ENCODE assay signal across 8 mouse cellular contexts in genomic region chr6:72439355-72440185, GRCm38 (mm10). TPM values are rescaled to one million over a fixed set of nuclear protein-coding genes. Genes with fewer than 3 reads are reported as not detected.
DNase-seq lines count a peak whose midpoint lies in the region; ATAC-seq lines count a peak whose summit lies in the region.

TSS of gene Mat2a (minus strand) at chr6:72439558.

- H3K36me3 ChIP-seq in hindbrain, embryonic 10.5 days: peaks cover 36% of the 10 kb centered on the region

- H3K27me3 ChIP-seq in hindbrain, embryonic 10.5 days (ENCODE audit: insufficient read depth, poor library complexity, severe bottlenecking): no peaks in the 10 kb centered on the region

- under 1% methylated on average over 77 of the region's 77 CpGs for WGBS in hindbrain, embryonic 10.5 days

- peak within 1 kb of the TSS; percentile 99 for H3K27ac ChIP-seq in hindbrain, embryonic 10.5 days

- H3K9me3 ChIP-seq in hindbrain, embryonic 10.5 days: no peaks in the 10 kb centered on the region

- peaks cover 33% of the 10 kb centered on the region for H3K4me1 ChIP-seq in hindbrain, embryonic 10.5 days (replicated peaks)

- peak within 1 kb of the TSS; percentile 97 for H3K4me3 ChIP-seq in hindbrain, embryonic 10.5 days

- peak; percentile 94 for DNase-seq in MN1 (ENCODE audit: low spot score)
- DNase-seq in cerebellum, adult 9-10 months: peak; percentile 96
- DNase-seq in hindbrain, embryonic 10.5 days (ENCODE audit: low spot score): peak; percentile 94
- DNase-seq in layer of hippocampus, postnatal 10 days (ENCODE audit: low spot score in 2 of 2): peak; percentile 96 to 98
- DNase-seq in lung, postnatal 10 days: peak; percentile 95
- DNase-seq in ovary, postnatal 36 days (ENCODE audit: low spot score): peak; percentile 96
- DNase-seq in thymus, postnatal 25 days: peak; percentile 96

- peak; percentile 85 for ATAC-seq in frontal cortex, adult (ENCODE audit: low TSS enrichment)

RNA-seq across cellular contexts. Expression of gene Mat2a, which starts in this region (rescaled TPM):
- polyA plus RNA-seq in hindbrain, embryonic 10.5 days (2016; fragmentation: Nextera tagmentation; extraction: Ambion mirVana): 320 and 408 TPM in 2 replicates
- 100 to 1,000 TPM; 173 to 191 TPM for total RNA-seq in layer of hippocampus, postnatal 10 days (2021)

Comparison
In these comparisons a context has a peak if more than half of its experiments do, and no peak if none do; other contexts are left out.
1. Peak in every context shown above with its lines: DNase-seq, ATAC-seq, H3K4me3 ChIP-seq and H3K27ac ChIP-seq.